Mouse (Mus musculus) intestine, postnatal 0 days (tissue): Measurements from ENCODE around the gene Zbtb20. TPM values are rescaled to one million over a fixed set of nuclear protein-coding genes. Genes with fewer than 3 reads are reported as not detected.

Source experiments
- ATAC-seq: fragments of 200-750 bp; cut with Nextera tagmentation; 2 replicates; pipeline ENCODE4 v1.8.0; 2017; ENCODE audit warnings: mild to moderate bottlenecking, moderate TSS enrichment, moderate library complexity
- H3K27ac ChIP-seq: fragments of 300-500 bp; sonication (generic); 2 replicates; pipeline ENCODE4 v1.5.1; 2014; ENCODE audit warnings: mild to moderate bottlenecking, low read depth, low read length, moderate library complexity
- H3K27me3 ChIP-seq: fragments of 300-500 bp; sonication (generic); replicated peaks from 2 replicates; pipeline ENCODE4 v1.6.1; 2014; ENCODE audit warnings: low read length, mixed read lengths; ENCODE audit not compliant: control insufficient read depth, insufficient read depth
- H3K36me3 ChIP-seq: fragments of 300-500 bp; sonication (generic); 2 replicates; pipeline ENCODE4 v1.6.1; 2014; ENCODE audit warnings: mild to moderate bottlenecking, moderate library complexity; ENCODE audit not compliant: control insufficient read depth, insufficient read depth
- H3K4me1 ChIP-seq: fragments of 300-500 bp; sonication (generic); replicated peaks from 2 replicates; pipeline ENCODE4 v1.6.1; 2014; ENCODE audit warnings: antibody characterized with exemption, low read length, mixed read lengths; ENCODE audit not compliant: control insufficient read depth, insufficient read depth
- H3K4me2 ChIP-seq: fragments of 300-500 bp; sonication (generic); replicated peaks from 2 replicates; pipeline ENCODE4 v1.6.1; 2014; ENCODE audit warnings: low read depth, mild to moderate bottlenecking, moderate library complexity
- H3K4me3 ChIP-seq: fragments of 300-500 bp; sonication (generic); 2 replicates; pipeline ENCODE4 v1.5.1; 2014; ENCODE audit warnings: low read depth, low read length
- H3K9ac ChIP-seq: fragments of 300-500 bp; sonication (generic); 2 replicates; pipeline ENCODE4 v1.6.1; 2014; ENCODE audit warnings: mild to moderate bottlenecking, low read depth, low read length
- H3K9me3 ChIP-seq: fragments of 300-500 bp; sonication (generic); 2 replicates; pipeline ENCODE4 v1.6.1; 2016; ENCODE audit warnings: mixed run types; ENCODE audit not compliant: control insufficient read depth
- CTCF ChIP-seq: sonication (generic); IDR thresholded peaks from 2 replicates; pipeline ENCODE4 v1.5.1; 2016; ENCODE audit warnings: low read depth, mild to moderate bottlenecking, control low read depth, antibody characterized with exemption, moderate library complexity
- WGBS: fragments of 180-500 bp; shearing (Covaris S2); extraction: QIAGEN DNeasy Blood & Tissue Kit; methylation state at CpG from one replicate; pipeline ENCODE4 v1.1.7; 2014; 5-methylcytosine and 5-hydroxymethylcytosine counted together
- polyA plus RNA-seq: library from polyadenylated mRNA; unstranded; fragments of >200 nt; fragmentation: Nextera tagmentation; extraction: Ambion mirVana; gene quantifications from 2 replicates; pipeline ENCODE4 v1.2.1, GENCODE M21; 2015

Gene Zbtb20
- polyA plus RNA-seq, 1 experiment from 2014 or later = 10.6 TPM

- WGBS = 80% methylated on average over 11 of the region's 11 CpGs
- no peaks in the 10 kb centered on the region for H3K4me1 ChIP-seq
Observed at GRCm38 (mm10) chr16:43396849-43397628, 521.4 kb downstream of the Zbtb20 start.

GRCm38 (mm10) chr16:43397629-43398323 is 522.1 kb downstream of the Zbtb20 start:
- Histone ChIP-seq H3K4me1 (no peaks in the 10 kb centered on the region), H3K4me2 (no peak overlapping the region), H3K9ac (no peak overlapping the region), H3K27me3 (no peaks in the 10 kb centered on the region), H3K27ac (no peak overlapping the region), H3K36me3 (no peaks in the 10 kb centered on the region), H3K9me3 (no peaks in the 10 kb centered on the region), H3K4me3 (no peak overlapping the region)
- peak; percentile 80 for ATAC-seq
- no peak for TF ChIP-seq CTCF
- 51% methylated on average over 3 of the region's 3 CpGs for WGBS

More at GRCm38 (mm10) chr16:43396849-43397628, 521.4 kb downstream of the Zbtb20 start:
- Histone ChIP-seq H3K4me2 (no peak overlapping the region), H3K4me3 (no peak overlapping the region), H3K36me3 (no peaks in the 10 kb centered on the region), H3K27ac (no peak overlapping the region), H3K9ac (no peak overlapping the region), H3K9me3 (no peaks in the 10 kb centered on the region), H3K27me3 (no peaks in the 10 kb centered on the region)
- ATAC-seq = no peak
- TF ChIP-seq CTCF = no peak

GRCm38 (mm10) chr16:43399428-43399827 is 523.7 kb downstream of the Zbtb20 start:
- Histone ChIP-seq H3K9ac (no peak overlapping the region), H3K9me3 (no peaks in the 10 kb centered on the region), H3K36me3 (no peaks in the 10 kb centered on the region), H3K27ac (no peak overlapping the region), H3K4me1 (no peaks in the 10 kb centered on the region), H3K4me2 (no peak overlapping the region), H3K27me3 (no peaks in the 10 kb centered on the region), H3K4me3 (no peak overlapping the region)
- ATAC-seq = no peak
- TF ChIP-seq CTCF = no peak

GRCm38 (mm10) chr16:43400046-43400445 is 524.4 kb downstream of the Zbtb20 start:
- H3K9me3 ChIP-seq = no peaks in the 10 kb centered on the region
- no peak for ATAC-seq
- no peak overlapping the region for H3K9ac ChIP-seq
- no peak overlapping the region for H3K27ac ChIP-seq
- no peak overlapping the region for H3K4me3 ChIP-seq
- no peaks in the 10 kb centered on the region for H3K27me3 ChIP-seq
- H3K36me3 ChIP-seq = no peaks in the 10 kb centered on the region
- no peak overlapping the region for H3K4me2 ChIP-seq
- no peaks in the 10 kb centered on the region for H3K4me1 ChIP-seq
- no peak for TF ChIP-seq CTCF

- WGBS = 81% methylated on average over 2 of the region's 2 CpGs
- Histone ChIP-seq H3K4me2 (no peak overlapping the region), H3K4me1 (no peaks in the 10 kb centered on the region), H3K27ac (no peak overlapping the region), H3K9ac (no peak overlapping the region), H3K36me3 (no peaks in the 10 kb centered on the region), H3K27me3 (no peaks in the 10 kb centered on the region), H3K9me3 (no peaks in the 10 kb centered on the region), H3K4me3 (no peak overlapping the region)
- ATAC-seq = no peak
- no peak for TF ChIP-seq CTCF
Observed at GRCm38 (mm10) chr16:43400949-43401348, 525.3 kb downstream of the Zbtb20 start.

- WGBS = 72% methylated on average over 4 of the region's 4 CpGs
- no peak for TF ChIP-seq CTCF
Observed at GRCm38 (mm10) chr16:43402888-43403287, 527.2 kb downstream of the Zbtb20 start.

More at GRCm38 (mm10) chr16:43402888-43403287, 527.2 kb downstream of the Zbtb20 start:
- H3K4me3 ChIP-seq = no peak overlapping the region
- no peaks in the 10 kb centered on the region for H3K4me1 ChIP-seq
- H3K36me3 ChIP-seq = no peaks in the 10 kb centered on the region
- no peak overlapping the region for H3K9ac ChIP-seq
- no peaks in the 10 kb centered on the region for H3K27me3 ChIP-seq
- no peak overlapping the region for H3K27ac ChIP-seq
- no peak for ATAC-seq
- H3K9me3 ChIP-seq = no peaks in the 10 kb centered on the region
- H3K4me2 ChIP-seq = no peak overlapping the region
